Mouse (Mus musculus): ENCODE data around the gene Nup205.

The Nup205 gene

GRCm38 (mm10) chr6:35245086-35245485, 67.9 kb downstream of the Nup205 start:
- peak; percentile 60 for DNase-seq (ENCODE audit: low read depth, low spot score)

- DNase-seq (ENCODE audit: low read depth, low spot score): peak; percentile 26
Observed at GRCm38 (mm10) chr6:35251807-35252476, 74.7 kb downstream of the Nup205 start.

GRCm38 (mm10) chr6:35252477-35253346, 75.5 kb downstream of the Nup205 start:
- peak; percentile 97 for DNase-seq (ENCODE audit: low read depth, low spot score)

- no peak for DNase-seq (ENCODE audit: low read depth, low spot score)
Observed at GRCm38 (mm10) chr6:35253474-35253873, 76.3 kb downstream of the Nup205 start.

GRCm38 (mm10) chr6:35254136-35254904, 77.1 kb downstream of the Nup205 start:
- peak; percentile 28 for DNase-seq (ENCODE audit: low read depth, low spot score)

- no peak for DNase-seq (ENCODE audit: low read depth, low spot score)
Observed at GRCm38 (mm10) chr6:35255017-35255416, 77.8 kb downstream of the Nup205 start.

GRCm38 (mm10) chr6:35256691-35257090, 79.5 kb downstream of the Nup205 start:
- peak; percentile 99 for DNase-seq (ENCODE audit: low read depth, low spot score)

GRCm38 (mm10) chr6:35257626-35258190, 80.5 kb downstream of the Nup205 start:
- DNase-seq (ENCODE audit: low read depth, low spot score): no peak

- no peak for DNase-seq (ENCODE audit: low read depth, low spot score)
Observed at GRCm38 (mm10) chr6:35258922-35259321, 81.7 kb downstream of the Nup205 start.

GRCm38 (mm10) chr6:35259526-35259925, 82.3 kb downstream of the Nup205 start:
- no peak for DNase-seq (ENCODE audit: low read depth, low spot score)

GRCm38 (mm10) chr6:35260531-35260930, 83.3 kb downstream of the Nup205 start:
- no peak for DNase-seq (ENCODE audit: low read depth, low spot score)

GRCm38 (mm10) chr6:35265580-35266278, 88.5 kb downstream of the Nup205 start:
- DNase-seq (ENCODE audit: low read depth, low spot score): no peak

- no peak for DNase-seq (ENCODE audit: low read depth, low spot score)
Observed at GRCm38 (mm10) chr6:35268711-35269110, 91.5 kb downstream of the Nup205 start.

GRCm38 (mm10) chr6:35269643-35270042, 92.4 kb downstream of the Nup205 start:
- no peak for DNase-seq (ENCODE audit: low read depth, low spot score)

GRCm38 (mm10) chr6:35271094-35271855, 94.1 kb downstream of the Nup205 start:
- DNase-seq (ENCODE audit: low read depth, low spot score): no peak

GRCm38 (mm10) chr6:35271868-35272765, 94.9 kb downstream of the Nup205 start:
- no peak for DNase-seq (ENCODE audit: low read depth, low spot score)

GRCm38 (mm10) chr6:35273391-35274082, 96.3 kb downstream of the Nup205 start:
- peak; percentile 96 for DNase-seq (ENCODE audit: low read depth, low spot score)

- no peak for DNase-seq (ENCODE audit: low read depth, low spot score)
Observed at GRCm38 (mm10) chr6:35277903-35278587, 100.8 kb downstream of the Nup205 start.

Data from 3T3-L1 (cell line).